ENCODE assay signal across 15 mouse cellular contexts in genomic region chr4:89692780-89693179, GRCm38 (mm10). TPM values are rescaled to one million over a fixed set of nuclear protein-coding genes. Genes with fewer than 3 reads are reported as not detected.
DNase-seq lines count a peak whose midpoint lies in the region; ATAC-seq and TF ChIP-seq lines count a peak whose summit lies in the region.
"Had no signal": no experiment of that assay in that cellular context is flagged by ENCODE, and none has a peak within 500 bp of the region (broad histone marks: within the 10 kb centered on the region; RNA-seq: fewer than 3 reads in every experiment).

No protein-coding gene starts in this region.

- no peaks in the 10 kb centered on the region for H3K36me3 ChIP-seq in liver, embryonic 14.5 days (replicated peaks; ENCODE audit: control insufficient read depth, insufficient read depth, low read depth)
- H3K36me3 ChIP-seq in liver, embryonic 11.5 days (ENCODE audit: control insufficient read depth, insufficient read depth, low read length) = no peaks in the 10 kb centered on the region
- H3K36me3 ChIP-seq: embryonic facial prominence, embryonic 12.5 days; midbrain, embryonic 15.5 days had no signal

- H3K9ac ChIP-seq in liver, embryonic 14.5 days (replicated peaks) = no peak overlapping the region
- H3K9ac ChIP-seq in liver, embryonic 11.5 days (ENCODE audit: low read depth, low read length) = no peak overlapping the region
- H3K9ac ChIP-seq: embryonic facial prominence, embryonic 12.5 days; forebrain, embryonic 13.5 days; midbrain, embryonic 15.5 days had no signal

- no peak overlapping the region for H3K4me3 ChIP-seq in gastrocnemius, adult 2 months
- no peak overlapping the region for H3K4me3 ChIP-seq in liver, embryonic 14.5 days (ENCODE audit: insufficient read depth in 1 of 2, low read depth in 2 of 2, low read length in 2 of 2)
- no peak overlapping the region for H3K4me3 ChIP-seq in liver, embryonic 11.5 days (ENCODE audit: low read depth, low read length)
- H3K4me3 ChIP-seq: embryonic facial prominence, embryonic 12.5 days; forebrain, embryonic 13.5 days; midbrain, embryonic 15.5 days had no signal

- intact Hi-C loops in gastrocnemius, adult 2 months (cut with DNase I) = no loop called here

- no peak for DNase-seq in gastrocnemius, adult 2 months
- no peak for DNase-seq in gastrocnemius, postnatal 4 days (ENCODE audit: low spot score in 2 of 2)
- no peak for DNase-seq in liver, embryonic 14.5 days (ENCODE audit: low read depth in 3 of 3, low spot score in 3 of 3)
- DNase-seq in liver, embryonic 11.5 days (ENCODE audit: low spot score) = no peak
- DNase-seq in CD4-positive, CD25-positive, alpha-beta regulatory T cell, adult 2 months (ENCODE audit: low read depth, low spot score) = peak; percentile 31
- peak; percentile 49 for DNase-seq in brain, adult 2 months (ENCODE audit: low read depth, low spot score)
- DNase-seq in urinary bladder, postnatal 10 days (ENCODE audit: low spot score) = no peak
- no peak for DNase-seq in adrenal gland, adult 2 months
- DNase-seq: adrenal gland, postnatal 10 days; cerebellum, adult 11 months had no signal

- no peak overlapping the region for H3K27ac ChIP-seq in gastrocnemius, adult 2 months
- no peak overlapping the region for H3K27ac ChIP-seq in liver, embryonic 14.5 days
- H3K27ac ChIP-seq in liver, embryonic 11.5 days (ENCODE audit: low read depth, low read length) = no peak overlapping the region
- H3K27ac ChIP-seq: embryonic facial prominence, embryonic 12.5 days; forebrain, embryonic 13.5 days; midbrain, embryonic 15.5 days had no signal

- peak; percentile 47 for TF ChIP-seq CTCF in gastrocnemius, adult 2 months (IDR thresholded peaks at IDR 0.05)
- TF ChIP-seq CTCF in liver, embryonic 14.5 days (IDR thresholded peaks at IDR 0.05; ENCODE audit: low read depth) = peak; percentile 23; the same call in 1 of the 2 replicates

- 14% methylated on average over 1 of the region's 1 CpGs for WGBS in liver, embryonic 14.5 days (ENCODE audit: insufficient replicate concordance)
- WGBS in liver, embryonic 11.5 days = 29% methylated on average over 1 of the region's 1 CpGs

- H3K4me1 ChIP-seq in liver, embryonic 14.5 days (replicated peaks; ENCODE audit: control insufficient read depth in 2 of 2, insufficient read depth in 2 of 2, low read length in 1 of 2) = no peaks in the 10 kb centered on the region
- no peaks in the 10 kb centered on the region for H3K4me1 ChIP-seq in liver, embryonic 11.5 days (replicated peaks; ENCODE audit: control insufficient read depth, insufficient read depth, low read length)
- H3K4me1 ChIP-seq: embryonic facial prominence, embryonic 12.5 days had no signal

- H3K9me3 ChIP-seq in liver, embryonic 14.5 days (ENCODE audit: control insufficient read depth, low read length) = no peaks in the 10 kb centered on the region
- H3K9me3 ChIP-seq in liver, embryonic 11.5 days (ENCODE audit: control insufficient read depth, low read length) = no peaks in the 10 kb centered on the region
- H3K9me3 ChIP-seq: embryonic facial prominence, embryonic 12.5 days; forebrain, embryonic 13.5 days; midbrain, embryonic 15.5 days had no signal

- no peak overlapping the region for H3K4me2 ChIP-seq in liver, embryonic 14.5 days (ENCODE audit: low read depth)
- no peak overlapping the region for H3K4me2 ChIP-seq in liver, embryonic 11.5 days
- H3K4me2 ChIP-seq: embryonic facial prominence, embryonic 12.5 days; midbrain, embryonic 15.5 days had no signal

- peaks cover 21% of the 10 kb centered on the region for H3K27me3 ChIP-seq in liver, embryonic 14.5 days (ENCODE audit: control insufficient read depth, insufficient read depth, low read length)
- H3K27me3 ChIP-seq in liver, embryonic 11.5 days (replicated peaks; ENCODE audit: control insufficient read depth, insufficient read depth, low read length) = peaks cover 32% of the 10 kb centered on the region

- ATAC-seq in liver, embryonic 14.5 days (ENCODE audit: insufficient read depth) = no peak
- no peak for ATAC-seq in liver, embryonic 11.5 days (replicated peaks; ENCODE audit: low FRiP score)
- ATAC-seq: forebrain, embryonic 13.5 days; midbrain, embryonic 15.5 days had no signal

- no peak for TF ChIP-seq EP300 in liver, embryonic 14.5 days (IDR thresholded peaks at IDR 0.05; ENCODE audit: low read depth)

RNA-seq across cellular contexts. Expression of gene Dmrta1, which starts 13.5 kb away (rescaled TPM):
- total RNA-seq in gastrocnemius, adult 2 months (2021) = not detected
- total RNA-seq in gastrocnemius, postnatal 4 days (2021) = not detected
- polyA plus RNA-seq in liver, embryonic 14.5 days (2012; rRNA removed) = not detected in 2 replicates
- not detected in 2 replicates for polyA plus RNA-seq in liver, embryonic 14.5 days (2014; fragmentation: Nextera tagmentation; extraction: Ambion mirVana)
- polyA plus RNA-seq in liver, embryonic 11.5 days (2014; fragmentation: Nextera tagmentation; extraction: Ambion mirVana) = not detected in 2 replicates
- total RNA-seq in adrenal gland, adult 2 months (2021) = 1 to 10 TPM in 1 of 2 experiments, under 1 TPM in 1; 0.10 to 1.3 TPM
- 0.03 and 0.22 TPM in 2 replicates for polyA plus RNA-seq in adrenal gland, adult 2 months (2012; rRNA removed)
- total RNA-seq: heart, postnatal 25 days had no signal
- polyA plus RNA-seq: liver, embryonic 16.5 days had no signal

Comparison
In these comparisons a context has a peak if more than half of its experiments do, and no peak if none do; other contexts are left out.
1. DNase-seq: peak in CD4-positive, CD25-positive, alpha-beta regulatory T cell, adult 2 months (single experiment) and brain, adult 2 months (single experiment); none in gastrocnemius, adult 2 months (single experiment), gastrocnemius, postnatal 4 days (0 of 2), liver, embryonic 14.5 days (0 of 3), liver, embryonic 11.5 days (single experiment), urinary bladder, postnatal 10 days (single experiment) and adrenal gland, adult 2 months (single experiment).